Mouse (Mus musculus): ENCODE results near the gene Rpap1.

The Rpap1 gene

GRCm38 (mm10) chr2:119799181-119799960 lies 12.0 kb upstream of the Rpap1 start:
- DNase-seq (ENCODE audit: low spot score in 2 of 2): no peak

GRCm38 (mm10) chr2:119798246-119798927 lies 11.1 kb upstream of the Rpap1 start:
- DNase-seq (ENCODE audit: low spot score in 2 of 2): no peak

GRCm38 (mm10) chr2:119797279-119797783 lies 10.0 kb upstream of the Rpap1 start, which contains the start of gene Tyro3:
Gene Tyro3 (plus strand): TSS chr2:119797733.
- DNase-seq (ENCODE audit: low spot score in 2 of 2): no peak

DNA sequence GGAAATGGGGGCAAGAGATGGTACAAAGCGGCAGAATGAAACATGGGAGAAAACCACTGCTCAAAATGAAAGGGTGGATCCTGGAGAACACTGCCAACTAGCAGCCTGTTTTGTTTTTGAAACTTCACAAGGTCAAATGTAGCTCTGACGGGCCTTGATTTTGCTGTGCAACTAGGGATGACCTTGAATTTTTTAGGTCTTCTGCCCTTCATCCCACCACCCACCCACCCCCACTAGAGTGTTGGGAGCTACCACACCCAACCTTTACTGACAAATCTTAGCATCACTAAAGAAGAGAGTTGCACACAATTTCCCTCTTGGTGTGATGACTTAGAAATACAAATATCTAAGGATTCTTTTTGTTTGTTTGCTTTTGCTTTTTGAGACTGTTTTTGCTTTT lies 2.7 kb upstream of the Rpap1 start:
- no peak for DNase-seq (ENCODE audit: low spot score in 2 of 2)

GRCm38 (mm10) chr2:119767246-119767645 lies 20.1 kb downstream of the Rpap1 start:
- no peak for DNase-seq (ENCODE audit: low spot score in 2 of 2)

DNA sequence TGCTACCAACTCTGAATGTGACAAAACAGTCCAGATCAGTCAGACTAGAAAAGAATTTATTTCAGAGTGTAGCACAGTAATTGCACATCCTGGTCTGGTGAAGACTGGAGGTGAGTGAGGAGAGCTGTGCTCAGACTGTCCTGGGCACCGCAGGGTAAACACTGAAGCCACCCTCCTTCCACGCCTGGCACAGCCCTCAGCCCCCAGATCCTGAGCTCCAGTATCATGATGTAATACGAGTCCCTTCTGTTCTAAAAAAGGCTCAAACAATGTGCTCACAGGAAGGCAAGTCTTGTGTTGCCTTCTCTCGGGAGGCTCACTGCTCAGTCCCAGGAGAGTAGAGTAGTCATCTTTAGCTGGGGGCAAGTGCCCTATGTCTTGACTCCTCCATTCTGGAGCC lies 23.4 kb downstream of the Rpap1 start:
- DNase-seq (ENCODE audit: low spot score in 2 of 2): no peak

DNA sequence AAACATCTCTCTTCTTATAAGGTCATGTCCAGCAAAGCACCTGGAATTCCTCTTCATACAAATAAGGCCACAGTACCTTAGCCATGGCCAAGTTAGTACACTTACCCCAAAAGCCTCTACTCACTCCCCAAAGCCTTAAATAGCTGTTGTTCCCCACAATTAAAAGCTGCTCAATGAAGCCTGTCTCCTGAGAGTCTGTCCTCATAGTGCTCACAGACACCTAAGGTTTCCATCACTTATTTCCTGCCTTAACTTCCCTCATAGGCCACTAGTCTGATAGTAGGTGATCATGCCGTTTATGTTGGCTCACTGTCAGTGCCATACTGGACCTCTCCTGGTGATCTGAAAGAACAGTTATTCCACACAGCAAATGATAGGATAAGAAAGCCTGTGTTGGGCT lies 25.1 kb downstream of the Rpap1 start:
- no peak for DNase-seq (ENCODE audit: low spot score in 2 of 2)

DNA sequence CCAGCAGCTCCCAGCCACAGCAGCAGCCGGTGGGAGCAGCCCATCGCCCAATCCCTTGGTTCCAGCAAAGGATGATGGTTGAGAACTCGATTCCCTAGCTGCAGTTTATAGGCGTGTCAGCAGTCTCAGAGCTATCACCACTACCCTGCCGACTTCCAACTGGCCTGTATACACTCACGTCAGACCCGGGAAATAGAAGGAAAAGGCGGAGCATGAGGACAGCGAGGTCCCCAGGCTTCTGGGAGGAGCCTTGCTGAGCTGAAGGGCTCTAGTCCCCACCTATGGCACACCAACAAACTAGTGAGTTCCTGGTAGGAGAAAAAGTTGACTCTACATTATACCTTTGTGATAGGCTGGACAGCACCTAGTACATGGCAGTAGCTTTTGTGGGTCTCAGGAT lies 27.1 kb downstream of the Rpap1 start, which contains the start of gene Ltk:
Gene Ltk, minus strand, starts transcription at position 181 of the 400 bp plus-strand sequence.
- DNase-seq (ENCODE audit: low spot score in 2 of 2): no peak

GRCm38 (mm10) chr2:119758844-119759835 lies 28.2 kb downstream of the Rpap1 start:
- DNase-seq (ENCODE audit: low spot score in 2 of 2): no peak

- DNase-seq (ENCODE audit: low spot score in 2 of 2): no peak
Observed at GRCm38 (mm10) chr2:119758101-119758843, 29.1 kb downstream of the Rpap1 start.

GRCm38 (mm10) chr2:119757601-119758100 lies 29.7 kb downstream of the Rpap1 start:
- no peak for DNase-seq (ENCODE audit: low spot score in 2 of 2)

- DNase-seq (ENCODE audit: low spot score in 2 of 2): no peak
Observed at GRCm38 (mm10) chr2:119749260-119749659, 38.1 kb downstream of the Rpap1 start.

GRCm38 (mm10) chr2:119747554-119747953 lies 39.8 kb downstream of the Rpap1 start:
- no peak for DNase-seq (ENCODE audit: low spot score in 2 of 2)

- no peak for DNase-seq (ENCODE audit: low spot score in 2 of 2)
Observed at GRCm38 (mm10) chr2:119745281-119745680, 42.1 kb downstream of the Rpap1 start.

DNA sequence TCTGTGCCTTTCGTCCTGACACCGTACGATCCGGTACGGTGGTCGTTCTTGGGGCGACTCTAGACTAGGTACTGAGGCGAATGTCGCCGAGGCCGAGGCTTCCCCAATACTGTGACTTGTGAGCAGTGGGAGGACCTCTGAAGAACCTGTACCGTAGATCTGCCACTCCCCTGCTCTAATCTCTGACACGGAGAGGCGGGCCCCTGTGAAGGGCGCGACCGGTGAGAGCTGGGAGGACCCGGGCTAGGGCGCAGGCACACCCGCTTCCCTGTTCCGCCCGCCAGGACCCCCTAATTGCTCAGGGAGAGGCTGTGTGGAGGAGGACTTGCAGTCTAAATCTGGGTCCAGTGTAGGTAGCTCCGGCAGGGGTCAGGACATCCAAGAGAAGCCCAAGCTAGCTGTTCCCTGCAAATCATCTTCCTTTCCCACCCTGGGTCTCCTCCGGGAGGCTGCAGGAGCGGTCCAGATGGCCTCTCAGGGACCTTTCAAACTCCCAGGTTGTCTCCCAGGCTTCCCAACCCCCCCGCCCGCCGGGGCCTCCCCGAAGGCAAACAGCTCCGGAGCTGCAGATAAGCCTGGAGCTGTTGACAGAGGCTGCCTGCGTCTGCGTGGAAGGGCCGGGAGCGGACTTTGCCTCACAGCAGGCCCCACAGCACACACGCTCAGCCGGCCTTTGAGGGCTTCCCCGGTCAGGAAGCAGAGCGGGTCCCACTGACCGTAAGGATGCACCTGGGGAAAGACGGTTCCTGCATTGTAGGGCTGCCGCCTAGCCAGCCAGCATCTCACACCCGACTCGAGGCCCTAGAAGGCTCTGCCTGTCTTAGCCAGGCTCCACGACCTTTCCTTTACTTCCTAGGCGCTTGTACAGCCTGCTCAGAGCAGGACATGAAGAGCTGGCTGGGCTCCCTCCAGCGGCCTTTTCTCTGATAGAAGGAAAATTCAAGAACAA lies 42.9 kb downstream of the Rpap1 start:
- DNase-seq (ENCODE audit: low spot score in 2 of 2): peak in 1 of 2 experiments; percentile 12

DNA sequence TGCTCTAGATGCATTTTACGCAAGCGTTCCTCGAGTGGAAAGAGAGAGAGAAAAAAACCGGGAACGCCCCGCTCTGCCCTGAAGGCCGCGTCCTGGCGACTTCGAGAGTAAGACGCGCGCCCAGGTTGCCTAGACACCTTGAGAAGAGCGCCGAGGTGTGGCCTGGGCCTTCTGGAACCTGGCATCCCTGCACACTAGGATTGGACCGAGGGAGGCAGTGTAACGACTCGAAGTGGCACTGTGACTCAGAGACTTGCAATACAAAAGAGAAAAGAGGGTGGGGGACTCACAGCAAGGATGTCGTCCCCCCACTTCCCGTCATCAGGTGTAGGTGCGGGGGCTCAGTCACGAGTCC lies 43.6 kb downstream of the Rpap1 start:
- peak in 1 of 2 experiments; percentile 11 for DNase-seq (ENCODE audit: low spot score in 2 of 2)

- DNase-seq (ENCODE audit: low spot score in 2 of 2): peak; percentile 58 to 60
Observed at GRCm38 (mm10) chr2:119743176-119743807, 44.0 kb downstream of the Rpap1 start.

DNA sequence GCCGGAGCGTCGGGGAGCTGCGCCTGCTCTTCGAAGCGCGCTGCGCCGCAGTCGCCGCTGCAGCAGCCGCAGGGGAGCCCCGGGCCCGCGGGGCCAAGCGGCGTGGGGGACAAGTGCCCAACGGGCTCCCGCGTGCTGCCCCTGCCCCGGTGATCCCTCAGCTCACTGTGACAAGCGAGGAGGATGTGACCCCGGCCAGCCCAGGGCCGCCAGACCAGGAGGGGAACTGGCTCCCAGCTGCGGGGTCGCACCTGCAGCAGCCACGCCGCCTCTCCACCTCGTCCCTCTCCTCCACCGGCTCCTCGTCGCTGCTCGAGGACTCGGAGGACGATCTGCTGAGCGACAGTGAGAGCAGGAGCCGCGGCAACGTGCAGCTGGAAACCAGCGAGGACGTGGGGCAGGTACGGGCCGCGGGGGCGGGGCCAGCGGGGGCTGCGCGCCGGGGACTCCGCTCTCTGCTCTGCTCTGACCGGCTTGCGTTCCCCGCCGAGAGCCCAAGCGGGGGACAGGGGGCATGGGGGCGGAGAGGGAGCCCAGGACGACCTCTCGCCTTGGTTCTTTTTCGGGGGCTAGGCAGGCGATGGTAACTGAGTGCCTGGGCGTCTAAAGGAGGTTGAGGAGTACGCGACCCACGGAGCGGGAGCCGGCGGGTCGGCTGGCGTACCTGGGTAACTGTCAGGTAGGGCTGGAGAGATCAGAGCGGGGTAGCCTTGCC lies 44.7 kb downstream of the Rpap1 start:
- DNase-seq (ENCODE audit: low spot score in 2 of 2): peak; percentile 22 to 41
